Mouse (Mus musculus) cortical plate, adult 2 months (tissue): ENCODE data around the gene Nxph4. TPM values are rescaled to one million over a fixed set of nuclear protein-coding genes. Genes with fewer than 3 reads are reported as not detected.

ENCODE experiments used
- H3K27ac ChIP-seq: fragments of 200-500 bp; 2 replicates; pipeline ENCODE4 v1.5.1; 2012; ENCODE audit warnings: low read length, control low read depth, inconsistent platforms; ENCODE audit not compliant: insufficient read depth
- H3K4me1 ChIP-seq: fragments of 200-500 bp; 2 replicates; pipeline ENCODE4 v1.6.1; 2011; ENCODE audit warnings: low read length; ENCODE audit not compliant: control insufficient read depth, insufficient read depth
- H3K4me3 ChIP-seq: fragments of 200-500 bp; 2 replicates; pipeline ENCODE4 v1.5.1; 2011; ENCODE audit warnings: mild to moderate bottlenecking, low read length, control low read depth; ENCODE audit not compliant: insufficient read depth
- CTCF ChIP-seq: fragments of 200-500 bp; IDR thresholded peaks from 2 replicates; pipeline ENCODE4 v1.5.1; 2011; ENCODE audit warnings: mild to moderate bottlenecking, control low read depth, low read length; ENCODE audit not compliant: insufficient read depth; ENCODE audit errors: extremely low read depth
- POLR2A ChIP-seq: fragments of 200-500 bp; IDR thresholded peaks from 2 replicates; pipeline ENCODE4 v1.6.1; 2011; ENCODE audit warnings: mild to moderate bottlenecking, low read length, control low read depth; ENCODE audit not compliant: insufficient read depth; ENCODE audit errors: extremely low read depth
- polyA plus RNA-seq: library from polyadenylated mRNA; depleted of rRNA; stranded (reverse); fragments of >200 nt; gene quantifications from 2 replicates; pipeline ENCODE4 v1.2.3, GENCODE M21; 2012

Gene Nxph4
- polyA plus RNA-seq, 1 experiment = 3.0 TPM

- Histone ChIP-seq H3K27ac (no peak overlapping the region), H3K4me1 (peaks cover 3% of the 10 kb centered on the region; the same call in 1 of the 2 replicates), H3K4me3 (no peak overlapping the region)
- TF ChIP-seq CTCF (no peak), POLR2A (no peak)
Observed at GRCm38 (mm10) chr10:127517941-127518340, 16.4 kb downstream of the Nxph4 start.

GRCm38 (mm10) chr10:127516576-127517260 is 17.6 kb downstream of the Nxph4 start:
- no peak overlapping the region for H3K4me3 ChIP-seq

GRCm38 (mm10) chr10:127515983-127516459 is 18.3 kb downstream of the Nxph4 start:
- TF ChIP-seq POLR2A (no peak), CTCF (no peak)
- Histone ChIP-seq H3K27ac (no peak overlapping the region), H3K4me1 (peaks cover 1% of the 10 kb centered on the region; the same call in 1 of the 2 replicates), H3K4me3 (no peak overlapping the region)

More at GRCm38 (mm10) chr10:127516576-127517260, 17.6 kb downstream of the Nxph4 start:
- TF ChIP-seq CTCF = no peak
- TF ChIP-seq POLR2A = no peak
- Histone ChIP-seq H3K4me1 (peaks cover 3% of the 10 kb centered on the region; the same call in 1 of the 2 replicates), H3K27ac (no peak overlapping the region)

GRCm38 (mm10) chr10:127515271-127515982 is 18.9 kb downstream of the Nxph4 start:
- no peak overlapping the region for H3K4me3 ChIP-seq
- H3K4me1 ChIP-seq = peaks cover 2% of the 10 kb centered on the region
- H3K27ac ChIP-seq = no peak overlapping the region

GRCm38 (mm10) chr10:127514764-127515163 is 19.6 kb downstream of the Nxph4 start, which contains the start of gene Ndufa4l2:
Gene Ndufa4l2, plus strand, starts transcription at chr10:127514967.
- TF ChIP-seq POLR2A (no peak), CTCF (no peak)
- Histone ChIP-seq H3K27ac (no peak within 1 kb of the TSS), H3K4me1 (peaks cover 6% of the 10 kb centered on the region), H3K4me3 (no peak within 1 kb of the TSS)

More at GRCm38 (mm10) chr10:127515271-127515982, 18.9 kb downstream of the Nxph4 start:
- TF ChIP-seq POLR2A (no peak), CTCF (no peak)

GRCm38 (mm10) chr10:127514111-127514698 is 20.2 kb downstream of the Nxph4 start:
- no peak overlapping the region for H3K4me3 ChIP-seq
- TF ChIP-seq POLR2A (no peak), CTCF (no peak)
- H3K4me1 ChIP-seq = peaks cover 7% of the 10 kb centered on the region
- H3K27ac ChIP-seq = no peak overlapping the region

DNA sequence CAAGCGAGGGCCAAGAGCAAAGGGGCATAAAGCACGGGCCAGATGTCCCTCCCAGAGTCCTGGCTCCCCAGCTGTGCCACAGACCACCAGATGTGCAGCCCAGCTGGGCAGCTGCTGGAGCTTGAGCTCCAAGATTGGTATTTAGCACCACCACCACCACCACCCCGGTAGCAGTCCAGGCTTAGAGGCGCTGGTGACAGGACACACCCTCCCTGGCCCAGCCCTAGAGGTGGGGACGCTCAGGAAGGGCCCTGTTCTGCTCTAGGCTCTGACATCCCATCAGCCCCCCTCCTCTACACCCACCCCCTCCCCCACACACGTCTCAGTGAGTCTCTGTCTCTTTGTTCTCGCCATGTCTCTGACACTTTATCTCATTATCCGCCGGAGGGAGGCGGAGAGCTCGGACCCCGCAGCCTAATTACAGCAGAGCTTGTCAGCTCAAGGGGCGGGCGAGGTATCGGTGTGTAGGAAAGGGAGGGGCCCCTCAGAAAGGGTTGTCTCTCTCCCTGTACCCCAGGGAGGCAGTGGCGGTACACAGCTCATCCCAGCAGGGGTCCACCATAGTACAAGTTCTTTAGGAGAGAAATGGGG is 20.8 kb downstream of the Nxph4 start:
- no peak overlapping the region for H3K27ac ChIP-seq

GRCm38 (mm10) chr10:127512813-127513212 is 21.5 kb downstream of the Nxph4 start:
- no peak overlapping the region for H3K4me3 ChIP-seq
- H3K27ac ChIP-seq = no peak overlapping the region
- peaks cover 7% of the 10 kb centered on the region for H3K4me1 ChIP-seq
- no peak for TF ChIP-seq POLR2A
- TF ChIP-seq CTCF = peak; percentile 97

More for the DNA sequence above, 20.8 kb downstream of the Nxph4 start:
- no peak overlapping the region for H3K4me3 ChIP-seq
- TF ChIP-seq CTCF (no peak), POLR2A (no peak)
- peaks cover 7% of the 10 kb centered on the region for H3K4me1 ChIP-seq

GRCm38 (mm10) chr10:127512307-127512666 is 22.1 kb downstream of the Nxph4 start:
- TF ChIP-seq CTCF = no peak
- no peak for TF ChIP-seq POLR2A
- peak overlapping the region; percentile 34; the same call in 1 of the 2 replicates for H3K4me3 ChIP-seq
- peak overlapping the region; percentile 93 for H3K27ac ChIP-seq
- peaks cover 7% of the 10 kb centered on the region for H3K4me1 ChIP-seq
